Mouse (Mus musculus): Measurements from ENCODE around the gene Npy2r. TPM values are rescaled to one million over a fixed set of nuclear protein-coding genes. Genes with fewer than 3 reads are reported as not detected.

Gene Npy2r
- 0.08 TPM in 1 of 2 replicates, not detected in the other for polyA plus RNA-seq (2016; fragmentation: Nextera tagmentation; extraction: Ambion mirVana)

GRCm38 (mm10) chr3:82547908-82548721, at the start of gene Npy2r:
Gene Npy2r (minus strand): TSS chr3:82548084.
- Histone ChIP-seq H3K4me1 (no peaks in the 10 kb centered on the region), H3K4me2 (peak within 1 kb of the TSS; percentile 59), H3K9me3 (replicated peaks) (no peaks in the 10 kb centered on the region), H3K4me3 (peak within 1 kb of the TSS; percentile 30), H3K27ac (no peak within 1 kb of the TSS), H3K36me3 (no peaks in the 10 kb centered on the region), H3K27me3 (replicated peaks) (peaks cover 25% of the 10 kb centered on the region), H3K9ac (no peak within 1 kb of the TSS)
- 4% methylated on average over 32 of the region's 32 CpGs for WGBS (ENCODE audit: insufficient replicate concordance)
- ATAC-seq = no peak

- H3K9ac ChIP-seq = no peak overlapping the region
- no peaks in the 10 kb centered on the region for H3K27me3 ChIP-seq (replicated peaks)
- no peak for ATAC-seq
- no peak overlapping the region for H3K4me3 ChIP-seq
- WGBS (ENCODE audit: insufficient replicate concordance) = 63% methylated on average over 3 of the region's 3 CpGs
- H3K4me2 ChIP-seq = no peak overlapping the region
- no peaks in the 10 kb centered on the region for H3K36me3 ChIP-seq
- no peaks in the 10 kb centered on the region for H3K9me3 ChIP-seq (replicated peaks)
- no peak overlapping the region for H3K27ac ChIP-seq
- H3K4me1 ChIP-seq = no peaks in the 10 kb centered on the region
Observed at GRCm38 (mm10) chr3:82557786-82558185, 9.9 kb upstream of the Npy2r start.

- Histone ChIP-seq H3K4me2 (no peak overlapping the region), H3K27me3 (replicated peaks) (no peaks in the 10 kb centered on the region), H3K27ac (no peak overlapping the region), H3K4me3 (no peak overlapping the region), H3K9me3 (replicated peaks) (no peaks in the 10 kb centered on the region), H3K9ac (no peak overlapping the region), H3K36me3 (no peaks in the 10 kb centered on the region), H3K4me1 (no peaks in the 10 kb centered on the region)
- whole genome bisulfite sequencing (ENCODE audit: insufficient replicate concordance) = 67% methylated on average over 2 of the region's 2 CpGs
- no peak for ATAC-seq
Observed at GRCm38 (mm10) chr3:82556311-82556828, 8.5 kb upstream of the Npy2r start.

- Histone ChIP-seq H3K4me3 (no peak overlapping the region), H3K27ac (no peak overlapping the region), H3K9me3 (replicated peaks) (no peaks in the 10 kb centered on the region), H3K4me2 (no peak overlapping the region), H3K27me3 (replicated peaks) (peaks cover 25% of the 10 kb centered on the region), H3K4me1 (no peaks in the 10 kb centered on the region), H3K9ac (no peak overlapping the region), H3K36me3 (no peaks in the 10 kb centered on the region)
- ATAC-seq = no peak
- WGBS (ENCODE audit: insufficient replicate concordance) = 73% methylated on average over 5 of the region's 5 CpGs
Observed at GRCm38 (mm10) chr3:82549932-82550331, 2.0 kb upstream of the Npy2r start.

- no peak for ATAC-seq
- no peak overlapping the region for H3K27ac ChIP-seq
- H3K4me3 ChIP-seq = peak overlapping the region; percentile 30; the same call in 1 of the 2 replicates
- peak overlapping the region; percentile 59 for H3K4me2 ChIP-seq
- no peak overlapping the region for H3K9ac ChIP-seq
- no peaks in the 10 kb centered on the region for H3K36me3 ChIP-seq
- peaks cover 25% of the 10 kb centered on the region for H3K27me3 ChIP-seq (replicated peaks)
- 11% methylated on average over 9 of the region's 9 CpGs for WGBS (ENCODE audit: insufficient replicate concordance)
- H3K4me1 ChIP-seq = no peaks in the 10 kb centered on the region
- H3K9me3 ChIP-seq (replicated peaks) = no peaks in the 10 kb centered on the region
Observed at GRCm38 (mm10) chr3:82548753-82549152, 869 bp upstream of the Npy2r start.

GRCm38 (mm10) chr3:82541449-82541848, 6.4 kb downstream of the Npy2r start:
- Histone ChIP-seq H3K9ac (no peak overlapping the region), H3K4me1 (no peaks in the 10 kb centered on the region), H3K36me3 (no peaks in the 10 kb centered on the region), H3K27ac (no peak overlapping the region), H3K27me3 (replicated peaks) (peaks cover under 1% of the 10 kb centered on the region; the same call in 1 of the 2 replicates), H3K4me2 (no peak overlapping the region), H3K9me3 (replicated peaks) (no peaks in the 10 kb centered on the region), H3K4me3 (no peak overlapping the region)
- no peak for ATAC-seq
- 75% methylated on average over 2 of the region's 2 CpGs for WGBS (ENCODE audit: insufficient replicate concordance)

GRCm38 (mm10) chr3:82539951-82540350, 7.9 kb downstream of the Npy2r start:
- WGBS (ENCODE audit: insufficient replicate concordance) = 61% methylated on average over 5 of the region's 5 CpGs
- Histone ChIP-seq H3K4me2 (no peak overlapping the region), H3K27ac (no peak overlapping the region), H3K9me3 (replicated peaks) (no peaks in the 10 kb centered on the region), H3K9ac (no peak overlapping the region), H3K36me3 (no peaks in the 10 kb centered on the region), H3K4me1 (no peaks in the 10 kb centered on the region), H3K27me3 (replicated peaks) (no peaks in the 10 kb centered on the region), H3K4me3 (no peak overlapping the region)
- no peak for ATAC-seq

- no peak overlapping the region for H3K4me3 ChIP-seq
- H3K27ac ChIP-seq = no peak overlapping the region
- WGBS (ENCODE audit: insufficient replicate concordance) = 68% methylated on average over 1 of the region's 1 CpGs
- no peaks in the 10 kb centered on the region for H3K36me3 ChIP-seq
- no peak for ATAC-seq
- H3K9ac ChIP-seq = no peak overlapping the region
- no peaks in the 10 kb centered on the region for H3K4me1 ChIP-seq
- H3K4me2 ChIP-seq = no peak overlapping the region
- no peaks in the 10 kb centered on the region for H3K9me3 ChIP-seq (replicated peaks)
- H3K27me3 ChIP-seq (replicated peaks) = no peaks in the 10 kb centered on the region
Observed at GRCm38 (mm10) chr3:82524792-82525191, 23.1 kb downstream of the Npy2r start.

- no peak overlapping the region for H3K4me3 ChIP-seq
- H3K4me2 ChIP-seq = no peak overlapping the region
- 57% methylated on average over 4 of the region's 4 CpGs for WGBS (ENCODE audit: insufficient replicate concordance)
- no peaks in the 10 kb centered on the region for H3K4me1 ChIP-seq
- H3K36me3 ChIP-seq = no peaks in the 10 kb centered on the region
- no peak overlapping the region for H3K27ac ChIP-seq
- ATAC-seq = no peak
- no peak overlapping the region for H3K9ac ChIP-seq
- no peaks in the 10 kb centered on the region for H3K9me3 ChIP-seq (replicated peaks)
- no peaks in the 10 kb centered on the region for H3K27me3 ChIP-seq (replicated peaks)
Observed at GRCm38 (mm10) chr3:82498006-82498405, 49.9 kb downstream of the Npy2r start.

Other genes starting within 250 kb of the Npy2r start
- 0.53 and 0.86 TPM in 2 replicates for gene Map9, start 190.0 kb downstream of the Npy2r start, polyA plus RNA-seq (2016; fragmentation: Nextera tagmentation; extraction: Ambion mirVana)

Data from liver, embryonic 12.5 days (tissue).